Comparison of ENCODE assay signal across 23 mouse cellular contexts in the genomic region with DNA sequence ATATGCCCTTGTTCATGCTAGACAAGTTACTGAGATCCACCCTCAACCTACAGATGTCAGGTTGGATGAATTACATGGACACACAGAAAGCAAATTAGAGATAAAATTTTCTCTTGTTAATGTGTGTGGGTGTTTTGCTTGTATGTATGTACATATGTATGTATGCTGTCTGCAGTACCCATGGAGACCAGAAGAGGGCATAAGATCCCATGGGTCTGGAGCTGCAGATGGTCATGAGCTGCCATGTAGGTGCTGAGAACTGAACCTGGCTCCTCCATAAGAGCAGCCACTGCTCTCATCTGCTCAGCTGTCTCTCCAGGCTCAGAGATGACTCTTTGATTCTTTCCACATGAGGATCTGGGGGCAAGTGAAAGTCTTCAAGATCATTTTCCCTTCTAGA.
A peak's percentile ranks its signal among the peaks of the same experiment; 100 is the strongest.
DNase-seq lines count a peak whose midpoint lies in the region; ATAC-seq and TF ChIP-seq lines count a peak whose summit lies in the region.
"Had no signal": no experiment of that assay in that cellular context is flagged by ENCODE, and none has a peak within 500 bp of the region (broad histone marks: within the 10 kb centered on the region; RNA-seq: fewer than 3 reads in every experiment).

No protein-coding gene starts in this region.

- no peaks in the 10 kb centered on the region for H3K27me3 ChIP-seq in heart, adult 2 months (ENCODE audit: control insufficient read depth, insufficient read depth, low read length)
- H3K27me3 ChIP-seq in liver, adult 2 months (ENCODE audit: control insufficient read depth, insufficient read depth, low read length), result no peaks in the 10 kb centered on the region
- no peaks in the 10 kb centered on the region for H3K27me3 ChIP-seq in stomach, postnatal 0 days (ENCODE audit: control insufficient read depth, insufficient read depth, low read length)
- H3K27me3 ChIP-seq: heart, embryonic 13.5 days; hindbrain, embryonic 15.5 days; stomach, embryonic 15.5 days had no signal

- H3K36me3 ChIP-seq in heart, adult 2 months (ENCODE audit: control insufficient read depth, insufficient read depth, low read length), result no peaks in the 10 kb centered on the region
- H3K36me3 ChIP-seq in liver, adult 2 months (ENCODE audit: control insufficient read depth, insufficient read depth, low read length), result no peaks in the 10 kb centered on the region
- no peaks in the 10 kb centered on the region for H3K36me3 ChIP-seq in ES-E14 (ENCODE audit: control insufficient read depth, insufficient read depth, low read length, poor library complexity, severe bottlenecking)
- no peaks in the 10 kb centered on the region for H3K36me3 ChIP-seq in stomach, postnatal 0 days (ENCODE audit: control insufficient read depth, insufficient read depth, low read length)
- H3K36me3 ChIP-seq: heart, embryonic 13.5 days; stomach, embryonic 15.5 days had no signal

- no peaks in the 10 kb centered on the region for H3K79me2 ChIP-seq in heart, adult 2 months (replicated peaks; ENCODE audit: control insufficient read depth, insufficient read depth, low read length)
- H3K79me2 ChIP-seq in liver, adult 2 months (ENCODE audit: control insufficient read depth, insufficient read depth, low read length), result no peaks in the 10 kb centered on the region

- H3K9me3 ChIP-seq in ES-E14 (ENCODE audit: control insufficient read depth, insufficient read depth, low read depth, low read length), result no peaks in the 10 kb centered on the region
- no peaks in the 10 kb centered on the region for H3K9me3 ChIP-seq in stomach, postnatal 0 days (ENCODE audit: control insufficient read depth, low read length)
- H3K9me3 ChIP-seq: heart, embryonic 13.5 days; hindbrain, embryonic 15.5 days; stomach, embryonic 15.5 days had no signal

- in situ Hi-C loops in ES-E14 (cut with MboI; ENCODE audit: low sequenced_read_pairs in 2 of 2, unreplicated experiment in 2 of 2), result no loop called here

- no peak for TF ChIP-seq EP300 in heart, adult 2 months (IDR thresholded peaks at IDR 0.05; ENCODE audit: insufficient read depth, low read depth, low read length)
- TF ChIP-seq EP300 in stomach, postnatal 0 days (optimal IDR thresholded peaks at IDR 0.05), result no peak

- H3K27ac ChIP-seq in heart, adult 2 months, result no peak overlapping the region
- no peak overlapping the region for H3K27ac ChIP-seq in liver, adult 2 months (replicated peaks; ENCODE audit: insufficient read depth, low read depth, low read length)
- H3K27ac ChIP-seq in ES-E14 (ENCODE audit: insufficient read depth, low read depth, low read length, poor library complexity, severe bottlenecking), result no peak overlapping the region
- no peak overlapping the region for H3K27ac ChIP-seq in stomach, postnatal 0 days (replicated peaks)
- H3K27ac ChIP-seq: heart, embryonic 13.5 days; hindbrain, embryonic 15.5 days; stomach, embryonic 15.5 days had no signal

- H3K9ac ChIP-seq in heart, adult 2 months (ENCODE audit: low read depth, low read length), result no peak overlapping the region
- no peak overlapping the region for H3K9ac ChIP-seq in liver, adult 2 months (ENCODE audit: low read depth, low read length)
- no peak overlapping the region for H3K9ac ChIP-seq in ES-E14 (ENCODE audit: insufficient read depth, low read depth, low read length, poor library complexity, severe bottlenecking)
- H3K9ac ChIP-seq in stomach, postnatal 0 days (ENCODE audit: low read length), result no peak overlapping the region
- H3K9ac ChIP-seq: heart, embryonic 13.5 days; hindbrain, embryonic 15.5 days; lung, embryonic 14.5 days; stomach, embryonic 15.5 days had no signal

- H3K4me3 ChIP-seq in heart, adult 2 months, result no peak overlapping the region
- H3K4me3 ChIP-seq in liver, adult 2 months (ENCODE audit: insufficient read depth, low read depth, low read length), result no peak overlapping the region
- H3K4me3 ChIP-seq in ES-E14 (ENCODE audit: insufficient read depth in 1 of 2, low read depth in 1 of 2, low read length in 2 of 2, poor library complexity in 1 of 2, severe bottlenecking in 1 of 2), result no peak overlapping the region
- no peak overlapping the region for H3K4me3 ChIP-seq in stomach, postnatal 0 days (ENCODE audit: low read depth, low read length)
- H3K4me3 ChIP-seq: heart, embryonic 13.5 days; hindbrain, embryonic 15.5 days; stomach, embryonic 15.5 days had no signal

- TF ChIP-seq CTCF in heart, adult 2 months (IDR thresholded peaks at IDR 0.05), result peak; percentile 25
- peak; percentile 14; the same call in 1 of the 2 replicates for TF ChIP-seq CTCF in liver, adult 2 months (IDR thresholded peaks at IDR 0.05; ENCODE audit: low read depth, low read length)
- TF ChIP-seq CTCF in stomach, postnatal 0 days (IDR thresholded peaks at IDR 0.05; ENCODE audit: low read depth), result 0 out of 2 replicates have a peak, but pooled peaks have one; percentile 26

- ATAC-seq in stomach, postnatal 0 days (ENCODE audit: low FRiP score, low TSS enrichment), result no peak
- ATAC-seq: midbrain, embryonic 16.5 days had no signal

- intact Hi-C loops in heart, adult 2 months (cut with DNase I), result no loop called here

- no peak for TF ChIP-seq POLR2A in heart, adult 2 months (IDR thresholded peaks at IDR 0.05; ENCODE audit: insufficient read depth, low read depth, low read length)
- no peak for TF ChIP-seq POLR2A in liver, adult 2 months (IDR thresholded peaks at IDR 0.05; ENCODE audit: extremely low read depth, insufficient read depth, low read length)

- no peak overlapping the region for H3K4me2 ChIP-seq in stomach, postnatal 0 days (replicated peaks; ENCODE audit: low read depth)
- H3K4me2 ChIP-seq: heart, embryonic 13.5 days; hindbrain, embryonic 15.5 days; lung, embryonic 14.5 days; stomach, embryonic 15.5 days had no signal

- no peaks in the 10 kb centered on the region for H3K4me1 ChIP-seq in heart, adult 2 months (ENCODE audit: control insufficient read depth, insufficient read depth, low read length)
- no peaks in the 10 kb centered on the region for H3K4me1 ChIP-seq in liver, adult 2 months (ENCODE audit: control insufficient read depth, insufficient read depth, low read length)
- H3K4me1 ChIP-seq in ES-E14 (ENCODE audit: control insufficient read depth in 2 of 2, insufficient read depth in 2 of 2, low read length in 2 of 2, poor library complexity in 1 of 2), result no peaks in the 10 kb centered on the region
- no peaks in the 10 kb centered on the region for H3K4me1 ChIP-seq in stomach, postnatal 0 days (replicated peaks; ENCODE audit: control insufficient read depth, insufficient read depth)
- H3K4me1 ChIP-seq: heart, embryonic 13.5 days; hindbrain, embryonic 15.5 days; stomach, embryonic 15.5 days had no signal

- no peak for DNase-seq in heart, adult 2 months
- DNase-seq in heart, adult 8-10 months (ENCODE audit: low spot score), result no peak
- DNase-seq in liver, adult 2 months (ENCODE audit: extremely low read depth, low read depth, low spot score), result no peak
- DNase-seq in liver (no peak), ES-E14 (ENCODE audit: low read depth, low spot score) (peak; percentile 20)
- no peak for DNase-seq in stomach, postnatal 0 days (ENCODE audit: low spot score)
- no peak for DNase-seq in thymus, postnatal 25 days
- DNase-seq: adrenal gland, postnatal 25 days; B cell, adult 2 months; cerebellum, adult 11-12 months; cerebellum, postnatal 14 days; embryo, embryonic 11 days; heart, postnatal 36 days; kidney, adult 9 months; kidney, postnatal 36 days; lung, embryonic 14.5 days; lung, postnatal 36 days; right cerebral cortex, postnatal 14 days; thymus, postnatal 36 days had no signal

TF ChIP-seq in ES-E14, 5 proteins besides CTCF, POLR2A, EP300 and RAD21:
- TF ChIP-seq ZC3H11A (IDR thresholded peaks at IDR 0.05; ENCODE audit: borderline replicate concordance, low read depth, low read length) (no peak), HCFC1 (IDR thresholded peaks at IDR 0.05; ENCODE audit: borderline replicate concordance, insufficient read depth, low read length) (no peak), MAFK (IDR thresholded peaks at IDR 0.05; ENCODE audit: insufficient read depth, low read depth, low read length) (no peak), ZNF384 (IDR thresholded peaks at IDR 0.05; ENCODE audit: low read depth, low read length) (no peak), CHD2 (IDR thresholded peaks at IDR 0.05; ENCODE audit: low read depth, low read length) (no peak)
TF ChIP-seq in ES-E14: peak in this region for 0.
